Mouse (Mus musculus): Measurements from ENCODE around the gene Rnd2. TPM values are rescaled to one million over a fixed set of nuclear protein-coding genes. Genes with fewer than 3 reads are reported as not detected.

The Rnd2 gene
- polyA plus RNA-seq (2015; fragmentation: Nextera tagmentation; extraction: Ambion mirVana) = 3.0 and 3.9 TPM in 2 replicates

GRCm38 (mm10) chr11:101464211-101465100 lies at the start of gene Rnd2:
Rnd2 (plus strand) TSS chr11:101464999.

GRCm38 (mm10) chr11:101417101-101417855 lies 47.5 kb upstream of the Rnd2 start, which contains the start of gene Aarsd1:
Aarsd1 (minus strand) TSS chr11:101417615.

GRCm38 (mm10) chr11:101424105-101424851 lies 40.5 kb upstream of the Rnd2 start, which contains the start of gene Gm27029:
Gm27029 (minus strand) TSS chr11:101424796.

GRCm38 (mm10) chr11:101424925-101425813 lies 39.6 kb upstream of the Rnd2 start, which contains the start of the genes Rundc1 and Ptges3l:
Rundc1 (plus strand) TSS chr11:101425085.
Ptges3l (minus strand) TSS chr11:101425333.

GRCm38 (mm10) chr11:101442127-101442693 lies 22.6 kb upstream of the Rnd2 start, which contains the start of gene Rpl27:
Rpl27 (plus strand) TSS chr11:101442298.

GRCm38 (mm10) chr11:101448274-101448746 lies 16.5 kb upstream of the Rnd2 start, which contains the start of gene Ifi35:
Ifi35 (plus strand) TSS chr11:101448407.

GRCm38 (mm10) chr11:101465869-101466551 lies 1.2 kb downstream of the Rnd2 start, which contains the start of gene Vat1:
Vat1 (minus strand) TSS chr11:101466230.

Small RNAs within 50 kb of the gene (microRNA-seq; reads per million reads assigned to microRNA genes)
- 0.85 to 1.7 reads per million in 2 experiments for gene Mir6929

Other genes with a start within 250 kb of the Rnd2 start
- 10.7 and 14.2 TPM in 2 replicates for gene Ezh1, start 238.5 kb upstream of the Rnd2 start, polyA plus RNA-seq (2015; fragmentation: Nextera tagmentation; extraction: Ambion mirVana)
- 98.1 and 102 TPM in 2 replicates for gene Ramp2, start 219.0 kb upstream of the Rnd2 start, polyA plus RNA-seq (2015; fragmentation: Nextera tagmentation; extraction: Ambion mirVana)
- gene Vps25, start 211.3 kb upstream of the Rnd2 start, polyA plus RNA-seq (2015; fragmentation: Nextera tagmentation; extraction: Ambion mirVana) = 54.8 and 66.6 TPM in 2 replicates
- 1.5 and 1.7 TPM in 2 replicates for gene Wnk4, start 204.4 kb upstream of the Rnd2 start, polyA plus RNA-seq (2015; fragmentation: Nextera tagmentation; extraction: Ambion mirVana)
- 0.24 and 0.41 TPM in 2 replicates for gene Cntd1, start 186.0 kb upstream of the Rnd2 start, polyA plus RNA-seq (2015; fragmentation: Nextera tagmentation; extraction: Ambion mirVana)
- gene Coa3, start 185.9 kb upstream of the Rnd2 start, polyA plus RNA-seq (2015; fragmentation: Nextera tagmentation; extraction: Ambion mirVana) = 145 and 147 TPM in 2 replicates
- 69.9 and 72.6 TPM in 2 replicates for gene Becn1, start 162.7 kb upstream of the Rnd2 start, polyA plus RNA-seq (2015; fragmentation: Nextera tagmentation; extraction: Ambion mirVana)
- 44.9 and 53.1 TPM in 2 replicates for gene Psme3, start 148.8 kb upstream of the Rnd2 start, polyA plus RNA-seq (2015; fragmentation: Nextera tagmentation; extraction: Ambion mirVana)
- gene Aoc2, start 139.9 kb upstream of the Rnd2 start, polyA plus RNA-seq (2015; fragmentation: Nextera tagmentation; extraction: Ambion mirVana) = 0.06 and 0.23 TPM in 2 replicates
- gene Aoc3, start 134.4 kb upstream of the Rnd2 start, polyA plus RNA-seq (2015; fragmentation: Nextera tagmentation; extraction: Ambion mirVana) = 4.1 and 8.1 TPM in 2 replicates
- 0.09 TPM in 1 of 2 replicates, not detected in the other for gene G6pc, start 97.4 kb upstream of the Rnd2 start, polyA plus RNA-seq (2015; fragmentation: Nextera tagmentation; extraction: Ambion mirVana)
- 25.4 and 25.7 TPM in 2 replicates for gene Aarsd1, start 47.4 kb upstream of the Rnd2 start, polyA plus RNA-seq (2015; fragmentation: Nextera tagmentation; extraction: Ambion mirVana)
- 3.9 and 7.0 TPM in 2 replicates for gene Gm27029, start 40.2 kb upstream of the Rnd2 start, polyA plus RNA-seq (2015; fragmentation: Nextera tagmentation; extraction: Ambion mirVana)
- gene Rundc1, start 39.9 kb upstream of the Rnd2 start, polyA plus RNA-seq (2015; fragmentation: Nextera tagmentation; extraction: Ambion mirVana) = 8.9 and 9.2 TPM in 2 replicates
- gene Ptges3l, start 39.7 kb upstream of the Rnd2 start, polyA plus RNA-seq (2015; fragmentation: Nextera tagmentation; extraction: Ambion mirVana) = 143 and 148 TPM in 2 replicates
- 221 and 229 TPM in 2 replicates for gene Rpl27, start 22.7 kb upstream of the Rnd2 start, polyA plus RNA-seq (2015; fragmentation: Nextera tagmentation; extraction: Ambion mirVana)
- 14.9 and 17.1 TPM in 2 replicates for gene Ifi35, start 16.6 kb upstream of the Rnd2 start, polyA plus RNA-seq (2015; fragmentation: Nextera tagmentation; extraction: Ambion mirVana)
- gene Vat1, start 1.2 kb downstream of the Rnd2 start, polyA plus RNA-seq (2015; fragmentation: Nextera tagmentation; extraction: Ambion mirVana) = 22.7 and 30.2 TPM in 2 replicates
- 1.0 and 1.8 TPM in 2 replicates for gene Brca1, start 87.0 kb downstream of the Rnd2 start, polyA plus RNA-seq (2015; fragmentation: Nextera tagmentation; extraction: Ambion mirVana)
- 49.1 and 51.6 TPM in 2 replicates for gene Nbr1, start 87.2 kb downstream of the Rnd2 start, polyA plus RNA-seq (2015; fragmentation: Nextera tagmentation; extraction: Ambion mirVana)
- gene Tmem106a, start 117.2 kb downstream of the Rnd2 start, polyA plus RNA-seq (2015; fragmentation: Nextera tagmentation; extraction: Ambion mirVana) = 6.1 and 8.6 TPM in 2 replicates
- gene Gm11634, start 134.3 kb downstream of the Rnd2 start, polyA plus RNA-seq (2015; fragmentation: Nextera tagmentation; extraction: Ambion mirVana) = not detected in 2 replicates
- 21.7 and 27.2 TPM in 2 replicates for gene Rdm1, start 162.2 kb downstream of the Rnd2 start, polyA plus RNA-seq (2015; fragmentation: Nextera tagmentation; extraction: Ambion mirVana)
- 2.3 and 3.2 TPM in 2 replicates for gene Arl4d, start 200.5 kb downstream of the Rnd2 start, polyA plus RNA-seq (2015; fragmentation: Nextera tagmentation; extraction: Ambion mirVana)

Data from skeletal muscle tissue, postnatal 0 days (tissue).